Mouse (Mus musculus): ENCODE results near the gene Gm13287. TPM values are rescaled to one million over a fixed set of nuclear protein-coding genes. Genes with fewer than 3 reads are reported as not detected.
"Not testable (repeated sequence)": the region's sequence is repeated elsewhere in the genome, so short reads cannot be mapped to it uniquely, and the experiment has no call there.

Gene Gm13287
- polyA plus RNA-seq, 1 experiment from 2014 or later = not detected

- not testable (repeated sequence) for H3K4me3 ChIP-seq (ENCODE audit: low read depth, low read length); H3K4me1 ChIP-seq (replicated peaks; ENCODE audit: control insufficient read depth, insufficient read depth, low read length); H3K9ac ChIP-seq (ENCODE audit: low read depth, low read length); H3K27ac ChIP-seq (ENCODE audit: low read depth, low read length); H3K9me3 ChIP-seq (ENCODE audit: control insufficient read depth); H3K4me2 ChIP-seq (replicated peaks; ENCODE audit: low read depth); ATAC-seq; H3K27me3 ChIP-seq (replicated peaks; ENCODE audit: control insufficient read depth, insufficient read depth, low read length); H3K36me3 ChIP-seq (ENCODE audit: control insufficient read depth, insufficient read depth)
- no CpG with 5 or more reads among the region's 34 CpGs for WGBS
- peak; percentile 53 for TF ChIP-seq CTCF (IDR thresholded peaks at IDR 0.05; ENCODE audit: low read depth)
Measured at GRCm38 (mm10) chr4:88805761-88806160, 2.7 kb downstream of the Gm13287 start.

- 52% methylated on average over 3 of the region's 3 CpGs for WGBS
- TF ChIP-seq CTCF (IDR thresholded peaks at IDR 0.05; ENCODE audit: low read depth) = no peak
Measured at GRCm38 (mm10) chr4:88815928-88816327, 12.9 kb downstream of the Gm13287 start, which contains the start of gene Ifna7. Ifna7 (plus strand) TSS chr4:88816228.

GRCm38 (mm10) chr4:88819659-88820058 is 16.6 kb downstream of the Gm13287 start, which contains the start of gene Ifna11:
Ifna11 (plus strand) TSS chr4:88819959.
- H3K27me3 ChIP-seq (replicated peaks; ENCODE audit: control insufficient read depth, insufficient read depth, low read length) = no peaks in the 10 kb centered on the region
- H3K4me3 ChIP-seq (ENCODE audit: low read depth, low read length) = no peak within 1 kb of the TSS
- ATAC-seq = no peak
- no peak within 1 kb of the TSS for H3K27ac ChIP-seq (ENCODE audit: low read depth, low read length)
- no peak within 1 kb of the TSS for H3K4me2 ChIP-seq (replicated peaks; ENCODE audit: low read depth)
- no peaks in the 10 kb centered on the region for H3K36me3 ChIP-seq (ENCODE audit: control insufficient read depth, insufficient read depth)
- no peak for TF ChIP-seq CTCF (IDR thresholded peaks at IDR 0.05; ENCODE audit: low read depth)
- H3K9me3 ChIP-seq (ENCODE audit: control insufficient read depth) = no peaks in the 10 kb centered on the region
- 70% methylated on average over 1 of the region's 1 CpGs for WGBS
- no peak within 1 kb of the TSS for H3K9ac ChIP-seq (ENCODE audit: low read depth, low read length)
- no peaks in the 10 kb centered on the region for H3K4me1 ChIP-seq (replicated peaks; ENCODE audit: control insufficient read depth, insufficient read depth, low read length)

More at GRCm38 (mm10) chr4:88815928-88816327, 12.9 kb downstream of the Gm13287 start, which contains the start of gene Ifna7:
- no peaks in the 10 kb centered on the region for H3K9me3 ChIP-seq (ENCODE audit: control insufficient read depth)
- H3K4me2 ChIP-seq (replicated peaks; ENCODE audit: low read depth) = no peak within 1 kb of the TSS
- H3K36me3 ChIP-seq (ENCODE audit: control insufficient read depth, insufficient read depth) = no peaks in the 10 kb centered on the region
- no peak for ATAC-seq
- no peaks in the 10 kb centered on the region for H3K4me1 ChIP-seq (replicated peaks; ENCODE audit: control insufficient read depth, insufficient read depth, low read length)
- no peak within 1 kb of the TSS for H3K4me3 ChIP-seq (ENCODE audit: low read depth, low read length)
- H3K27ac ChIP-seq (ENCODE audit: low read depth, low read length) = no peak within 1 kb of the TSS
- H3K27me3 ChIP-seq (replicated peaks; ENCODE audit: control insufficient read depth, insufficient read depth, low read length) = no peaks in the 10 kb centered on the region
- no peak within 1 kb of the TSS for H3K9ac ChIP-seq (ENCODE audit: low read depth, low read length)

GRCm38 (mm10) chr4:88822995-88823394 is 19.9 kb downstream of the Gm13287 start:
- ATAC-seq = no peak
- Histone ChIP-seq H3K4me2 (replicated peaks; ENCODE audit: low read depth) (no peak overlapping the region), H3K9ac (ENCODE audit: low read depth, low read length) (no peak overlapping the region)

GRCm38 (mm10) chr4:88827116-88827515 is 24.1 kb downstream of the Gm13287 start, which contains the start of gene Ifna6:
Ifna6 (plus strand) TSS chr4:88827416.
- not testable (repeated sequence) for H3K27ac ChIP-seq (ENCODE audit: low read depth, low read length); H3K36me3 ChIP-seq (ENCODE audit: control insufficient read depth, insufficient read depth); H3K4me2 ChIP-seq (replicated peaks; ENCODE audit: low read depth); ATAC-seq; H3K4me3 ChIP-seq (ENCODE audit: low read depth, low read length); H3K27me3 ChIP-seq (replicated peaks; ENCODE audit: control insufficient read depth, insufficient read depth, low read length); H3K4me1 ChIP-seq (replicated peaks; ENCODE audit: control insufficient read depth, insufficient read depth, low read length); H3K9me3 ChIP-seq (ENCODE audit: control insufficient read depth); H3K9ac ChIP-seq (ENCODE audit: low read depth, low read length)

More at GRCm38 (mm10) chr4:88822995-88823394, 19.9 kb downstream of the Gm13287 start:
- Histone ChIP-seq H3K9me3 (ENCODE audit: control insufficient read depth) (no peaks in the 10 kb centered on the region), H3K27me3 (replicated peaks; ENCODE audit: control insufficient read depth, insufficient read depth, low read length) (no peaks in the 10 kb centered on the region), H3K4me3 (ENCODE audit: low read depth, low read length) (no peak overlapping the region), H3K36me3 (ENCODE audit: control insufficient read depth, insufficient read depth) (no peaks in the 10 kb centered on the region), H3K27ac (ENCODE audit: low read depth, low read length) (no peak overlapping the region), H3K4me1 (replicated peaks; ENCODE audit: control insufficient read depth, insufficient read depth, low read length) (no peaks in the 10 kb centered on the region)
- 24% methylated on average over 4 of the region's 4 CpGs for WGBS
- TF ChIP-seq CTCF (IDR thresholded peaks at IDR 0.05; ENCODE audit: low read depth) = peak; percentile 62

- Histone ChIP-seq H3K9me3 (ENCODE audit: control insufficient read depth) (no peaks in the 10 kb centered on the region), H3K4me2 (replicated peaks; ENCODE audit: low read depth) (no peak overlapping the region), H3K27me3 (replicated peaks; ENCODE audit: control insufficient read depth, insufficient read depth, low read length) (no peaks in the 10 kb centered on the region), H3K4me3 (ENCODE audit: low read depth, low read length) (no peak overlapping the region), H3K4me1 (replicated peaks; ENCODE audit: control insufficient read depth, insufficient read depth, low read length) (no peaks in the 10 kb centered on the region), H3K27ac (ENCODE audit: low read depth, low read length) (no peak overlapping the region), H3K36me3 (ENCODE audit: control insufficient read depth, insufficient read depth) (no peaks in the 10 kb centered on the region), H3K9ac (ENCODE audit: low read depth, low read length) (no peak overlapping the region)
- 34% methylated on average over 4 of the region's 4 CpGs for WGBS
- no peak for ATAC-seq
- TF ChIP-seq CTCF (IDR thresholded peaks at IDR 0.05; ENCODE audit: low read depth) = peak; percentile 58
Measured at GRCm38 (mm10) chr4:88830523-88830922, 27.5 kb downstream of the Gm13287 start.

GRCm38 (mm10) chr4:88835225-88835624 is 32.2 kb downstream of the Gm13287 start, which contains the start of gene Ifna5:
Ifna5 (plus strand) TSS chr4:88835525.
- H3K27ac ChIP-seq (ENCODE audit: low read depth, low read length); H3K9ac ChIP-seq (ENCODE audit: low read depth, low read length); H3K27me3 ChIP-seq (replicated peaks; ENCODE audit: control insufficient read depth, insufficient read depth, low read length); H3K36me3 ChIP-seq (ENCODE audit: control insufficient read depth, insufficient read depth); ATAC-seq; H3K9me3 ChIP-seq (ENCODE audit: control insufficient read depth); H3K4me2 ChIP-seq (replicated peaks; ENCODE audit: low read depth); H3K4me1 ChIP-seq (replicated peaks; ENCODE audit: control insufficient read depth, insufficient read depth, low read length); H3K4me3 ChIP-seq (ENCODE audit: low read depth, low read length): not testable (repeated sequence)
- 67% methylated on average over 1 of the region's 1 CpGs for WGBS

Data from intestine, postnatal 0 days (tissue).